Mouse (Mus musculus): ENCODE measurements around the gene Nkain1. TPM values are rescaled to one million over a fixed set of nuclear protein-coding genes. Genes with fewer than 3 reads are reported as not detected.

Nkain1 gene
- total RNA-seq, 2 experiments from 2014 or later: 4.0 to 7.7 TPM

Other genes starting within 250 kb of the Nkain1 start
- gene Zcchc17, start 214.2 kb downstream of the Nkain1 start, total RNA-seq (2021): 10 to 100 TPM; 26.7 to 28.9 TPM
- 10 to 100 TPM; 12.2 to 16.5 TPM for gene Snrnp40, start 214.0 kb downstream of the Nkain1 start, total RNA-seq (2021)
- 10 to 100 TPM; 55.5 to 62.1 TPM for gene Pum1, start 89.1 kb upstream of the Nkain1 start, total RNA-seq (2021)
- 10 to 100 TPM; 35.5 to 46.0 TPM for gene Sdc3, start 218.4 kb upstream of the Nkain1 start, total RNA-seq (2021)